Mouse (Mus musculus): Measurements from ENCODE around the gene Rhbdl1. TPM values are rescaled to one million over a fixed set of nuclear protein-coding genes. Genes with fewer than 3 reads are reported as not detected.

The Rhbdl1 gene
- polyA plus RNA-seq, 1 experiment from 2014 or later: 67.6 TPM

GRCm38 (mm10) chr17:25825984-25826570 is 11.0 kb downstream of the Rhbdl1 start:
- Histone ChIP-seq H3K4me3 (ENCODE audit: low read depth, low read length) (no peak overlapping the region), H3K4me1 (ENCODE audit: control insufficient read depth, insufficient read depth, low read length) (peaks cover 44% of the 10 kb centered on the region)

GRCm38 (mm10) chr17:25825311-25825710 is 11.8 kb downstream of the Rhbdl1 start:
- Histone ChIP-seq H3K27ac (ENCODE audit: low read depth, low read length) (no peak overlapping the region), H3K4me3 (ENCODE audit: low read depth, low read length) (no peak overlapping the region), H3K4me2 (ENCODE audit: low read depth, low read length) (no peak overlapping the region), H3K9ac (replicated peaks; ENCODE audit: low read depth, low read length) (no peak overlapping the region), H3K9me3 (ENCODE audit: control insufficient read depth, low read length) (no peaks in the 10 kb centered on the region), H3K4me1 (ENCODE audit: control insufficient read depth, insufficient read depth, low read length) (peaks cover 37% of the 10 kb centered on the region), H3K36me3 (ENCODE audit: control insufficient read depth, insufficient read depth, low read length) (peaks cover 8% of the 10 kb centered on the region), H3K27me3 (ENCODE audit: control insufficient read depth, insufficient read depth, low read length) (no peaks in the 10 kb centered on the region)
- no peak for ATAC-seq (ENCODE audit: low read depth)
- 91% methylated on average over 6 of the region's 6 CpGs for WGBS

More at GRCm38 (mm10) chr17:25825984-25826570, 11.0 kb downstream of the Rhbdl1 start:
- no peak for ATAC-seq (ENCODE audit: low read depth)
- Histone ChIP-seq H3K36me3 (ENCODE audit: control insufficient read depth, insufficient read depth, low read length) (peaks cover 15% of the 10 kb centered on the region), H3K27me3 (ENCODE audit: control insufficient read depth, insufficient read depth, low read length) (no peaks in the 10 kb centered on the region), H3K4me2 (ENCODE audit: low read depth, low read length) (no peak overlapping the region), H3K9me3 (ENCODE audit: control insufficient read depth, low read length) (no peaks in the 10 kb centered on the region), H3K9ac (replicated peaks; ENCODE audit: low read depth, low read length) (no peak overlapping the region), H3K27ac (ENCODE audit: low read depth, low read length) (no peak overlapping the region)
- WGBS: 94% methylated on average over 27 of the region's 27 CpGs

DNA sequence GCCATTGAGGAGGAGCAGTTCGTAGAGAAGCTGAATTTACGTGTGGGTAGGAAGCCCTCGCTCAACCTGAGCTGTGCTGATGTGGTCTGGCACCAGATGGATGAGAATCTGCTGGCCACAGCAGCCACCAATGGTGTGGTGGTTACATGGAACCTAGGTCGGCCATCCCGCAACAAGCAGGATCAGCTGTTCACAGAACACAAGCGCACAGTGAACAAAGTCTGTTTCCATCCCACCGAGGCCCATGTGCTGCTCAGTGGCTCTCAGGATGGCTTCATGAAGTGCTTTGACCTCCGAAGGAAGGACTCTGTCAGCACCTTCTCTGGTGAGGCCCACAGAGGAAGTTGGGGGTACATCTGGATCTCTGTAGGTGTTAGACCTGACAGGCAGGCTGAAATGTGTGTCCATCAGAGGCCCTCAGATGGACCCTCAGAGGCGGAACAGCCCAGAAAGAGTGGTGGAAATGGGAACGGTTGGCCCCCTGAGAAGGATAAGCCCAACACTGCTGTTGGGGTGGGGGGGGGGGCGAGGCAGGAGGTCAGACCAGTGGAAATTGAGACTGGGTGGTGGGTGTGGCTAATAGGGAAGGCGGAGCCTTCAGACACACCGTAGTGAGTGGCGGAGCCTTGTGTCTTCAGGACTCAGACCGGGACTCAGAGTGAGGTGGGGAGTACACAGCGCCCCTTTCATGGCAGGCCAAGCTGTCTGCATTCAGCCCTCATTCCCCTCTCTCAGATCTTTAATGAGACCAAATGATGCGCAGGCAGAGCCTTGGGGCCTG is 12.5 kb downstream of the Rhbdl1 start:
- H3K9me3 ChIP-seq (ENCODE audit: control insufficient read depth, low read length): no peaks in the 10 kb centered on the region
- no peak overlapping the region for H3K27ac ChIP-seq (ENCODE audit: low read depth, low read length)
- WGBS: 74% methylated on average over 17 of the region's 17 CpGs
- peak overlapping the region; percentile 99 for H3K4me2 ChIP-seq (ENCODE audit: low read depth, low read length)
- no peak for ATAC-seq (ENCODE audit: low read depth)
- no peaks in the 10 kb centered on the region for H3K27me3 ChIP-seq (ENCODE audit: control insufficient read depth, insufficient read depth, low read length)
- H3K36me3 ChIP-seq (ENCODE audit: control insufficient read depth, insufficient read depth, low read length): peaks cover 10% of the 10 kb centered on the region; the same call in 1 of the 2 replicates
- peak overlapping the region; percentile 54 for H3K4me3 ChIP-seq (ENCODE audit: low read depth, low read length)
- peaks cover 30% of the 10 kb centered on the region for H3K4me1 ChIP-seq (ENCODE audit: control insufficient read depth, insufficient read depth, low read length)
- H3K9ac ChIP-seq (replicated peaks; ENCODE audit: low read depth, low read length): peak overlapping the region; percentile 63; the same call in 1 of the 2 replicates

DNA sequence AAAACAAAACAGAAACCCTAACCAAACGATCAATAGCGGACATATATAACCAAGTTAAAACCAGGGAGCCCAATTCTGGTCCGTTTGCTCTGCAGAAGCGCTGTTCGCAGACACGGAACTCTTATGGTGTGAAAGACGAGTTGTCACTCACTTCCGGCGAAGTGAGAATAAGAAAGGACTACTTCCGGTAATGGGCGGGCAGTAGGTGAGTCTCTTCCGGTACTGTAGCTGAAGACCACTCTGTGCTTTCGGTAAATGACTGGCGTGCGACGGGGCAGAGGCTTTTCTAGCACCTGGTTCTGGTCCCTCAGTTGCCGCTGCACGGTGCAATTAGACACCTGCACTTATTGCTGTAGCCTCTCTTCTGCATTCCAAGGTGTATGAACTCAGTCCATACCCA is 13.6 kb downstream of the Rhbdl1 start, which contains the start of gene Wdr24:
TSS of gene Wdr24 (plus strand) at position 176 of the 400 bp plus-strand sequence.
- H3K27me3 ChIP-seq (ENCODE audit: control insufficient read depth, insufficient read depth, low read length): 0 out of 2 replicates have a peak, but pooled peaks cover under 1% of the 10 kb centered on the region
- H3K9ac ChIP-seq (replicated peaks; ENCODE audit: low read depth, low read length): peak within 1 kb of the TSS; percentile 63
- peak within 1 kb of the TSS; percentile 99 for H3K4me2 ChIP-seq (ENCODE audit: low read depth, low read length)
- peak within 1 kb of the TSS; percentile 53 for H3K27ac ChIP-seq (ENCODE audit: low read depth, low read length)
- no peaks in the 10 kb centered on the region for H3K9me3 ChIP-seq (ENCODE audit: control insufficient read depth, low read length)
- ATAC-seq (ENCODE audit: low read depth): peak; percentile 75
- WGBS: 0% methylated on average over 18 of the region's 18 CpGs
- H3K36me3 ChIP-seq (ENCODE audit: control insufficient read depth, insufficient read depth, low read length): peaks cover 11% of the 10 kb centered on the region; the same call in 1 of the 2 replicates
- H3K4me3 ChIP-seq (ENCODE audit: low read depth, low read length): peak within 1 kb of the TSS; percentile 54
- peaks cover 26% of the 10 kb centered on the region for H3K4me1 ChIP-seq (ENCODE audit: control insufficient read depth, insufficient read depth, low read length)

DNA sequence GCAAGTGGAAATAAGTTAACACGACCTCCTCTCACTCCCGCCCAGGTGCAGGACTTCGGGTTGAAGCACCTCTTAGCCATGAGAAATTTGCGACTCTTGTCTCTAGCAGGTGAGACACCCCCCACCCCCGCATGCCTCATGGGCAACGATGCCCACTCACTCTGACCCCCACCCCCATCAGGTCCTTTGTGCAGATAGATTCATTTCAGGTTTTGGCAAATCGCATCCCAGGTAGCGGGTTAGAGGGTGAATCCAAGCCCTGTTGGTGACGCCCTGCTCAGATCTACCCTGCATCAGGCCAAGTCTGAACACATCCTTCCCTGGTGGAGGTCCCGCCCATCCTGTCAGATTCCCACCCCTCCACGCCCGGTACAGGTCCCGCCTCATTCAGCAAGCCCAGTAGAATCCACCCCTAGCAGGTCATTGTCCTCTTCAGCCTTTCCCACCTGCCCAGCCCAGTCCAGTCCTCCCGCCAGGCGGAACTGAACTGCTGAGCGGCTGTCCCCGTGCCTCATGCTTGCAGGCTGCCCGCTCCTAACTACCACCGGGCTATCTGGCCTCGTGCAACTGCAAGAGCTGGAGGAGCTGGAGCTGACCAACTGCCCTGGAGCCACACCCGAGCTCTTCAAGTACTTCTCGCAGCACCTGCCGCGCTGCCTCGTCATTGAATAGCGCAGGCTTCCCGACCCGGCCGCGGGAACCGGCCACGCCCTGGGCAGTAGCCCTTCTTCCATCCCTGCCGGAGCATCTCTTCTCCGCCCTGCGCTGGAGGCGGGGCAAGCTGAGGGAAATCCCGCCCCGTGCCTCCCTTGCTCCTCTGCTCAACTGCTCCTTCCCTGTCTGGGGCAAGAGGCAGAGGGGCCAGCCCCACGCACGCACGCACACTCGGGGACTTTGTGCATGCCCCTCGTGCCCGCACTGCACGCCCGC is 18.0 kb downstream of the Rhbdl1 start:
- H3K27me3 ChIP-seq (ENCODE audit: control insufficient read depth, insufficient read depth, low read length): peaks cover 8% of the 10 kb centered on the region; the same call in 1 of the 2 replicates
- peaks cover 21% of the 10 kb centered on the region for H3K36me3 ChIP-seq (ENCODE audit: control insufficient read depth, insufficient read depth, low read length)

DNA sequence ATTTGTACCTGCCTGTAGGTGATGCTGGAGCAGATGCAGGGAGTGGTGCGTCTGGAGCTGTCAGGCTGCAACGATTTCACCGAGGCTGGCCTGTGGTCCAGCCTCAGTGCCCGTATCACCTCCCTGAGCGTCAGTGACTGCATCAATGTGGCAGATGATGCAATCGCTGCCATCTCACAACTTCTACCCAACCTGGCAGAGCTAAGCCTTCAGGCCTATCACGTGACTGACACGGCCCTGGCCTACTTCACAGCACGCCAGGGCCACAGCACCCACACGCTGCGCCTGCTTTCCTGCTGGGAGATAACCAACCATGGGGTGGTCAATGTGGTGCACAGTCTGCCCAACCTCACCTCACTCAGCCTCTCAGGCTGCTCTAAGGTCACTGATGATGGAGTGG is 19.4 kb downstream of the Rhbdl1 start:
- Histone ChIP-seq H3K4me1 (ENCODE audit: control insufficient read depth, insufficient read depth, low read length) (0 out of 2 replicates have a peak, but pooled peaks cover 8% of the 10 kb centered on the region), H3K4me3 (ENCODE audit: low read depth, low read length) (no peak overlapping the region), H3K9ac (replicated peaks; ENCODE audit: low read depth, low read length) (no peak overlapping the region), H3K4me2 (ENCODE audit: low read depth, low read length) (no peak overlapping the region), H3K9me3 (ENCODE audit: control insufficient read depth, low read length) (no peaks in the 10 kb centered on the region), H3K27me3 (ENCODE audit: control insufficient read depth, insufficient read depth, low read length) (peaks cover 8% of the 10 kb centered on the region; the same call in 1 of the 2 replicates), H3K36me3 (ENCODE audit: control insufficient read depth, insufficient read depth, low read length) (peaks cover 21% of the 10 kb centered on the region), H3K27ac (ENCODE audit: low read depth, low read length) (no peak overlapping the region)
- ATAC-seq (ENCODE audit: low read depth): no peak
- 88% methylated on average over 11 of the region's 11 CpGs for WGBS

More for the DNA sequence above, 18.0 kb downstream of the Rhbdl1 start:
- Histone ChIP-seq H3K9me3 (ENCODE audit: control insufficient read depth, low read length) (no peaks in the 10 kb centered on the region), H3K4me1 (ENCODE audit: control insufficient read depth, insufficient read depth, low read length) (peaks cover 4% of the 10 kb centered on the region), H3K4me3 (ENCODE audit: low read depth, low read length) (no peak overlapping the region), H3K9ac (replicated peaks; ENCODE audit: low read depth, low read length) (no peak overlapping the region), H3K27ac (ENCODE audit: low read depth, low read length) (no peak overlapping the region), H3K4me2 (ENCODE audit: low read depth, low read length) (no peak overlapping the region)
- ATAC-seq (ENCODE audit: low read depth): no peak
- 8% methylated on average over 46 of the region's 46 CpGs for WGBS

- peak overlapping the region; percentile 34 for H3K4me2 ChIP-seq (ENCODE audit: low read depth, low read length)
- H3K4me3 ChIP-seq (ENCODE audit: low read depth, low read length): peak overlapping the region; percentile 11; the same call in 1 of the 2 replicates
- peaks cover 8% of the 10 kb centered on the region; the same call in 1 of the 2 replicates for H3K27me3 ChIP-seq (ENCODE audit: control insufficient read depth, insufficient read depth, low read length)
- H3K27ac ChIP-seq (ENCODE audit: low read depth, low read length): 0 out of 2 replicates have a peak overlapping the region, but pooled peaks have one; percentile 2
- no peak overlapping the region; the same call in 1 of the 2 replicates for H3K9ac ChIP-seq (replicated peaks; ENCODE audit: low read depth, low read length)
- ATAC-seq (ENCODE audit: low read depth): no peak; the same call in 1 of the 2 replicates
- peaks cover 24% of the 10 kb centered on the region for H3K4me1 ChIP-seq (ENCODE audit: control insufficient read depth, insufficient read depth, low read length)
- H3K9me3 ChIP-seq (ENCODE audit: control insufficient read depth, low read length): no peaks in the 10 kb centered on the region
- peaks cover 15% of the 10 kb centered on the region for H3K36me3 ChIP-seq (ENCODE audit: control insufficient read depth, insufficient read depth, low read length)
- 2% methylated on average over 20 of the region's 20 CpGs for WGBS
These were observed 23.6 kb downstream of the Rhbdl1 start for GRCm38 (mm10) chr17:25813471-25813870.

GRCm38 (mm10) chr17:25810890-25811289 is 26.2 kb downstream of the Rhbdl1 start:
- ATAC-seq (ENCODE audit: low read depth): no peak
- WGBS: 70% methylated on average over 4 of the region's 4 CpGs
- H3K4me1 ChIP-seq (ENCODE audit: control insufficient read depth, insufficient read depth, low read length): peaks cover 24% of the 10 kb centered on the region
- H3K9me3 ChIP-seq (ENCODE audit: control insufficient read depth, low read length): no peaks in the 10 kb centered on the region
- no peaks in the 10 kb centered on the region for H3K36me3 ChIP-seq (ENCODE audit: control insufficient read depth, insufficient read depth, low read length)
- peak overlapping the region; percentile 99; the same call in 1 of the 2 replicates for H3K4me2 ChIP-seq (ENCODE audit: low read depth, low read length)
- H3K9ac ChIP-seq (replicated peaks; ENCODE audit: low read depth, low read length): no peak overlapping the region
- no peak overlapping the region for H3K27ac ChIP-seq (ENCODE audit: low read depth, low read length)
- H3K4me3 ChIP-seq (ENCODE audit: low read depth, low read length): no peak overlapping the region
- no peaks in the 10 kb centered on the region for H3K27me3 ChIP-seq (ENCODE audit: control insufficient read depth, insufficient read depth, low read length)
